Mouse (Mus musculus) stomach, postnatal 0 days (tissue): ENCODE data around the gene Mpig6b.

ENCODE experiments used
- CTCF ChIP-seq: IDR thresholded peaks from 2 replicates; pipeline ENCODE4 v1.5.1; 2016; ENCODE audit warnings: antibody characterized with exemption, low read depth, mild to moderate bottlenecking, moderate library complexity
- EP300 ChIP-seq: optimal IDR thresholded peaks from 2 replicates; pipeline ENCODE3; 2016; ENCODE audit warnings: antibody characterized with exemption

DNA sequence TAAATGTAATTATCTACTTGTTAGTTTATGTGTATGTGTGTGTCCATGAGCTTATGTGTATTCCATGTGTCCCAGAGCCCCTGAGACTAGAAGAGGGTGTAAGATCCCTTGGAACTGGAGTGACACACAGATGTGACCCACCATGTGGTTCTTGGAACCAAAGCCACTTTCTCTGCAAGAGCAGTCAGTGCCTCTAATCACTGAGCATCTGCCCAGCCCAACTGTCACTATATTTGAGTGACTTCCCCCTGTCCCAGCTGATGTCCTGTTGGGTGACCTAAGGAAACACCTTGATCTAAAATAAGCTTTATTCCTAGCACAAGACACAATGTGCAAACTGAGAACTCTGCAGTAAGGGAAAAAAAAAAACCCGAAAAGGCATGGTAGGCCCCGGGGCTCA, 37.7 kb downstream of the Mpig6b start:
- TF ChIP-seq CTCF (no peak), EP300 (no peak)
